Mouse (Mus musculus) cerebellum, adult 2 months (tissue): ENCODE measurements around the gene Dner. TPM values are rescaled to one million over a fixed set of nuclear protein-coding genes. Genes with fewer than 3 reads are reported as not detected.
A peak's percentile ranks its signal among the peaks of the same experiment; 100 is the strongest.

Experiments used
- DNase-seq, 2 experiments: peaks; one replicate each; pipeline ENCODE4 v3.0.0; 2021
- H3K27ac ChIP-seq: fragments of 200-500 bp; 2 replicates; pipeline ENCODE4 v1.5.1; 2012; ENCODE audit warnings: low read length, control low read depth, inconsistent platforms; ENCODE audit not compliant: insufficient read depth
- H3K27me3 ChIP-seq: fragments of 200-500 bp; 2 replicates; pipeline ENCODE4 v1.6.1; 2012; ENCODE audit warnings: inconsistent platforms, mild to moderate bottlenecking, low read length, moderate library complexity; ENCODE audit not compliant: control insufficient read depth, insufficient read depth
- H3K4me1 ChIP-seq: fragments of 200-500 bp; 2 replicates; pipeline ENCODE4 v1.6.1; 2011; ENCODE audit warnings: low read length; ENCODE audit not compliant: control insufficient read depth, insufficient read depth
- H3K4me3 ChIP-seq: fragments of 200-500 bp; replicated peaks from 2 replicates; pipeline ENCODE3; 2011; ENCODE audit warnings: mild to moderate bottlenecking, low read depth, low read length, control low read depth; ENCODE audit not compliant: insufficient read depth
- CTCF ChIP-seq: fragments of 200-500 bp; IDR thresholded peaks from 2 replicates; pipeline ENCODE4 v1.5.1; 2011; ENCODE audit warnings: low read depth, mild to moderate bottlenecking, control low read depth, low read length, moderate library complexity, borderline replicate concordance; ENCODE audit not compliant: insufficient read depth
- POLR2A ChIP-seq: fragments of 200-500 bp; IDR thresholded peaks from 2 replicates; pipeline ENCODE4 v1.6.1; 2011; ENCODE audit warnings: low read length, control low read depth, borderline replicate concordance; ENCODE audit not compliant: insufficient read depth
- WGBS: fragments of 180-500 bp; shearing (Covaris S2); methylation state at CpG from one replicate; pipeline ENCODE4 v1.1.7; 2018; 5-methylcytosine and 5-hydroxymethylcytosine counted together
- polyA plus RNA-seq: library from polyadenylated mRNA; depleted of rRNA; stranded (reverse); fragments of >200 nt; gene quantifications from 2 replicates; pipeline ENCODE4 v1.2.3, GENCODE M21; 2012

The Dner gene
- polyA plus RNA-seq, 1 experiment = 277 TPM

GRCm38 (mm10) chr1:84721942-84722341 is 25.9 kb upstream of the Dner start:
- DNase-seq = no peak
- Histone ChIP-seq H3K27me3 (no peaks in the 10 kb centered on the region), H3K27ac (no peak overlapping the region), H3K4me1 (no peaks in the 10 kb centered on the region), H3K4me3 (no peak overlapping the region)
- TF ChIP-seq POLR2A (no peak), CTCF (no peak)
- 95% methylated on average over 3 of the region's 3 CpGs for WGBS

- H3K4me3 ChIP-seq = peak overlapping the region; percentile 58
- DNase-seq = peak; percentile 54 to 61
- H3K4me1 ChIP-seq = no peaks in the 10 kb centered on the region; the same call in 1 of the 2 replicates
- WGBS = 8% methylated on average over 31 of the region's 31 CpGs
- no peaks in the 10 kb centered on the region for H3K27me3 ChIP-seq
- H3K27ac ChIP-seq = no peak overlapping the region
- no peak for TF ChIP-seq CTCF
- TF ChIP-seq POLR2A = no peak
These were observed 14.1 kb upstream of the Dner start for GRCm38 (mm10) chr1:84709810-84710785.

- no peaks in the 10 kb centered on the region; the same call in 1 of the 2 replicates for H3K4me1 ChIP-seq
- WGBS = 13% methylated on average over 5 of the region's 5 CpGs
- DNase-seq = peak; percentile 29 to 42
- H3K27me3 ChIP-seq = no peaks in the 10 kb centered on the region
- H3K4me3 ChIP-seq = peak overlapping the region; percentile 58
- H3K27ac ChIP-seq = no peak overlapping the region
- TF ChIP-seq POLR2A (no peak), CTCF (no peak)
These were observed 13.4 kb upstream of the Dner start for GRCm38 (mm10) chr1:84709406-84709805.

GRCm38 (mm10) chr1:84700254-84700653 is 4.2 kb upstream of the Dner start:
- DNase-seq = no peak
- Histone ChIP-seq H3K27me3 (no peaks in the 10 kb centered on the region), H3K4me3 (no peak overlapping the region), H3K27ac (no peak overlapping the region), H3K4me1 (no peaks in the 10 kb centered on the region)
- no peak for TF ChIP-seq CTCF
- TF ChIP-seq POLR2A = no peak
- WGBS = 96% methylated on average over 6 of the region's 6 CpGs

GRCm38 (mm10) chr1:84697136-84697535 is 1.1 kb upstream of the Dner start:
- H3K4me3 ChIP-seq = no peak overlapping the region

GRCm38 (mm10) chr1:84694688-84695474 is 1.1 kb downstream of the Dner start:
- H3K4me3 ChIP-seq = peak overlapping the region; percentile 70
- H3K27me3 ChIP-seq = no peaks in the 10 kb centered on the region
- H3K4me1 ChIP-seq = no peaks in the 10 kb centered on the region
- no peak overlapping the region for H3K27ac ChIP-seq
- 4% methylated on average over 26 of the region's 26 CpGs for WGBS
- DNase-seq = peak; percentile 57 to 66
- no peak for TF ChIP-seq POLR2A
- no peak for TF ChIP-seq CTCF

More at GRCm38 (mm10) chr1:84697136-84697535, 1.1 kb upstream of the Dner start:
- TF ChIP-seq POLR2A = no peak
- TF ChIP-seq CTCF = peak; percentile 72
- Histone ChIP-seq H3K27me3 (no peaks in the 10 kb centered on the region), H3K4me1 (no peaks in the 10 kb centered on the region), H3K27ac (no peak overlapping the region)
- peak; percentile 66 to 78 for DNase-seq
- 0% methylated on average over 2 of the region's 2 CpGs for WGBS

GRCm38 (mm10) chr1:84677910-84678309 is 18.1 kb downstream of the Dner start:
- TF ChIP-seq CTCF (no peak), POLR2A (no peak)
- no peak overlapping the region for H3K27ac ChIP-seq

GRCm38 (mm10) chr1:84668100-84668846 is 27.7 kb downstream of the Dner start:
- Histone ChIP-seq H3K4me3 (no peak overlapping the region), H3K27ac (no peak overlapping the region), H3K27me3 (no peaks in the 10 kb centered on the region), H3K4me1 (no peaks in the 10 kb centered on the region)
- DNase-seq = no peak
- 64% methylated on average over 7 of the region's 7 CpGs for WGBS
- TF ChIP-seq POLR2A = no peak
- TF ChIP-seq CTCF = no peak

More at GRCm38 (mm10) chr1:84677910-84678309, 18.1 kb downstream of the Dner start:
- no peaks in the 10 kb centered on the region for H3K4me1 ChIP-seq
- no peaks in the 10 kb centered on the region for H3K27me3 ChIP-seq
- DNase-seq = no peak
- 55% methylated on average over 4 of the region's 4 CpGs for WGBS
- H3K4me3 ChIP-seq = no peak overlapping the region
